Mouse (Mus musculus) megakaryocyte progenitor cell, adult 5-6 weeks (primary cell): ENCODE data around the gene Fam71f2. TPM values are rescaled to one million over a fixed set of nuclear protein-coding genes. Genes with fewer than 3 reads are reported as not detected.

Experiments used
- ATAC-seq: replicated peaks from 2 replicates; pipeline ENCODE4 v1.8.0; 2016; ENCODE audit warnings: mild to moderate bottlenecking, moderate TSS enrichment, inconsistent platforms; ENCODE audit not compliant: poor library complexity
- total RNA-seq, 2 experiments: library from RNA; stranded (forward) in 1 of 2; stranded (reverse) in 1 of 2; fragments of 157-497, 149-512 nt in 1 of 2; fragments of 200-1000 nt in 1 of 2; gene quantifications; 2 replicates each; pipeline versions ENCODE4 v1.2.3 to v1.2.4; 2015 to 2017

Gene Fam71f2
- total RNA-seq (2015) (1.1 TPM in 1 of 2 replicates, not detected in the other), total RNA-seq (2017) (0.68 TPM in 1 of 2 replicates, not detected in the other)

DNA sequence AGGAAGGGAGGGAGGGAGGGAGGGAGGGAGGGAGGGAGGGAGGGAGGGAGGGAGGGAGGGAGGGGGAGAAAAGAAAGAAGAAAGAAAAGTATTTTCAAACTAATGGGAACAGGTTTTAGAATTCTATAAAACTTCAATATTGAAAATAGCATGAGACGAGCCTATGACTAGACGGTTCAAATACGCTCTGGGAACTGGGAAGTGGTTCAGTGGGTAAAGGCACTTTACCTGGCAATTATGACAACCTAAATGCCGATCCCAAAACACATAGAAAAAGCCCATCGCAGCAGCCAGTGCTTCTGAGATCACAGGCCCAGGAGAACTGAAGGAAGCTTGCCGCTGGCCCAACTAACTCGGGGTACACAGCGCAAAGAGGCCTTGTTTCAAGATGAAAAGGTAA lies at the start of gene Fam71f2:
Fam71f2 (plus strand) TSS at position 301 of the 400 bp plus-strand sequence.
- no peak for ATAC-seq

DNA sequence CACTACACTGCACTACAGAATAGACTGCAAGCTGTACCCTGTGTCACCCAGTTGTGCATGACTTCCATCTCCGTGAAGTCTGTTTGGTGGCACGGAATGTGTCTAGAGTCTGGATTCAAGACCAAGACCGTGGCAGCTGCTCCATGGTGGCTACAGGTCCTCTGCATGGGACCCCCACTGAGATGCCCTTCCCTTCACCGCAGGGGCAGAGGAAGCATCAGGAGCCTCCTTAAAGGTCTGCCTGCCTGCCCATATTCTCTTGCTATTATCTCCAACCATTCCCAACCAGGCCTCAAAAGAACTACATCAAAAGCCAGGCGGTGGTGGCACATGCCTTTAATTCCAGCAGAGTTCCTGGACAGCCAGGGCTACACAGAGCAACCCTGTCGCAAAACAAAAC lies 49.0 kb upstream of the Fam71f2 start:
- ATAC-seq = no peak

GRCm38 (mm10) chr6:29231799-29232198 lies 47.6 kb upstream of the Fam71f2 start:
- ATAC-seq = no peak

DNA sequence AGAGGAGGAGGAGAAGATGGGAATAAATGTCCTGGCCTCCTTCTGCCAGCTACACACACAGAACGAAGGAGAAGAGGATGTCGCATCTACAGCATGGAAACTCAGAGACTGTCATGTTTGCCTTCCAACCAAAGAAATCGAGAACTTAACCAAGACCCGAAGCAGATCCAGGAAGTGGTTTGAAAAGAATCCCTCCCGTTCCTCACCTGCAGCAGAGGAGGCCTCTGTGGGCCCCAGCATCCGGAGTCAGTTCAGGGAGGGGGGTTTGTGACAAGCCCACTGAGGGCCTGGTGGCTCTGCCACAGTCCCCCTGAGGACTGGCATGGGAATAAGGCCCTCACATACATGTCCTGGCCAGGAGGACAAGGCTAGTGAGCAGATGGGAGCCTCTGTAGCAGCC lies 47.1 kb upstream of the Fam71f2 start:
- 0 out of 2 replicates have a peak, but pooled peaks have one; percentile 10 for ATAC-seq

DNA sequence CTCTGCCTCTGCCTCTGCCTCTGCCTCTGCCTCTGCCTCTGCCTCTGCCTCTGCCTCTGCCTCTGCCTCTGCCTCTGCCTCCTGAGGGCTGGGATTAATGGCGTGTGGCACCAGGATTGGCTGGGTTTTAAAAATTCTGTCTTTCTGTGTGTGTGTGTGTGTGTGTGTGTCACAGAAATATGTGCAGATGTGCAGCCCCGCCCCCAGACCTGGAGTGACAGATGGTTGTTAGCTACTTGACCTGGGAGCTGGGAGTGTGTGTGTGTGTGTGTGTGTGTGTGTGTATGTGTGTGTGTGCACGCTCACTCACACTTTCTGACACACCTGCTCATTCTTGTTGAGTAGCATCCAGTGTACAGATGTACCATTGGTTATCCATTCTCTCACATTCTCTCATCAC lies 45.7 kb upstream of the Fam71f2 start:
- no peak for ATAC-seq

DNA sequence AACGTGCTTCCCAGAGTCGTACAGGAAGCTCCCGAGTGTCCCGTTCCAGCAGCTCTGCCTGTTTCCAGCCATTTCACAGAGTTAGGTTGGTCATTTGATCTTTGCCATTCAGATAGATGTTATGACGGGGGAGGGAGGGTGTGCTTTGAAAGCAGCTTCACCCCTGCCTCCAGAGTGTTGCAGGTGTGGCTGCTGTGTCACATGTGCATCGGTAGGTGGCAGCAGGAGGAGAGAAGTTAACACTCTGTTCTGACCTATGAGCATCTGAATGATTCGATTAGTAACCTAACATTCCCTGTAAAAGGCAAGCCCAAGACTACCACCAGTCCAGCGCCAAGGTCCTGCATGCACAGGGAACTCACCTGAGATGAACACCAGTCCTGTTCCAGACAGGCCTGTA lies 45.1 kb upstream of the Fam71f2 start:
- peak; percentile 66 for ATAC-seq

- ATAC-seq = peak; percentile 83
Measured at GRCm38 (mm10) chr6:29240806-29241205, 38.6 kb upstream of the Fam71f2 start.

DNA sequence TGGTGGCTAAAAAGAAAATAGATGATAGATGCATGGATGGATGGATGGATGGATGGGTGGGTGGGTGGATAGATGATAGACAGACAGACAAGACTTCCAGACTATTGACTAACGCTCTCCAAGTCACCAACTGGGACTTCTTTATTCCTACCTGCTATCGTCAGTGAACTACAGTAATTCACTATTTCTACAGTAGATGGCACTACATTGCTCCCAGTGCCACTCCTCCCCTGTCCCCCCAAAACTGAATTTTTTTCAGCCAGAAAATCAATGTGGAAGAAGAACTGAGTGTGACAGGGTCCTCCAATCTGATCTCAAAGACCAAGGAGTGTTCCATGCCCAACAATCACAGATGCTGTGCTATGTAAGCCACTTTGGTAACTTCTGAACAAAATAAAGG lies 37.7 kb upstream of the Fam71f2 start:
- peak; percentile 59 for ATAC-seq

DNA sequence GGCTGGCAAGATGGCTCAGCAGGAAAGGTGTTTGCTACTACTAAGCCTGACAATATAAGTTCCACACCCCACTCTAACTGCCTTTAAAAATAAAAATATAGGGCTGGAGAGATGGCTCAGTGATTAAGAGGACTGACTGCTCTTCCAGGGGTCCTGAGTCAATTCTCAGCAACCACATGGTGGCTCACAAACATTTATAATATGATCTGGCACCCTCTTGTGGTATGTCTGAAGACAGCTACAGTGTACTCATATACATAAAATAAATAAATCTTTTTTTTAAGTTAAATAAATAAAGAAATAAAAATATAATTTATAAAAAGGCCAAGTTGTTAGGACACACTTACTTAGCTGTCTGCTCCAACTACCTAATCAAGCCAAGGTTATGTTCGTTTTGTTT lies 37.1 kb upstream of the Fam71f2 start:
- no peak for ATAC-seq

GRCm38 (mm10) chr6:29245272-29246120 lies 33.9 kb upstream of the Fam71f2 start:
- peak; percentile 85 for ATAC-seq

- no peak for ATAC-seq
Measured at GRCm38 (mm10) chr6:29246183-29246582, 33.2 kb upstream of the Fam71f2 start.

GRCm38 (mm10) chr6:29246585-29246984 lies 32.8 kb upstream of the Fam71f2 start:
- ATAC-seq = no peak

DNA sequence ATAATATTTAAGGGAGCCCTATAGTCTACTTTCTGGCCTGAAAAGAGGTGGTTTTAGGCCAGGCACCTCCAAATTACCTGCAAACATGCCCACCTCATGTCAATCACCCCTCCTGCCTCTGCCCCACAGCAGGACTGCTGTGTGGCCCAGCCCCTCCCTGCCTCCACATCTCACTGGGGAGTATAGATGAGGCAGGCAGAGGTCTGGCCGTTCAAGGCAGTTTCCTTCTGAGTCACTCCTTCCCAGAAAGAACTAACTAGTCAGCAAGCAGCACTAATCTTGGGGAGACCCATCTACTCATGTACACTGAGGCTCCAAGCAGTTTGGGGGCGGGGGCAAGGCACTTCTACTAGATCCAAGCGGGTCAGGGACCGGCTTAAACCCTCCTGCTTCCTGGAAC lies 32.3 kb upstream of the Fam71f2 start:
- ATAC-seq = no peak

- ATAC-seq = 0 out of 2 replicates have a peak, but pooled peaks have one; percentile 26
Measured at GRCm38 (mm10) chr6:29259418-29259817, 20.0 kb upstream of the Fam71f2 start.

- no peak for ATAC-seq
Measured at GRCm38 (mm10) chr6:29261831-29262230, 17.6 kb upstream of the Fam71f2 start.

DNA sequence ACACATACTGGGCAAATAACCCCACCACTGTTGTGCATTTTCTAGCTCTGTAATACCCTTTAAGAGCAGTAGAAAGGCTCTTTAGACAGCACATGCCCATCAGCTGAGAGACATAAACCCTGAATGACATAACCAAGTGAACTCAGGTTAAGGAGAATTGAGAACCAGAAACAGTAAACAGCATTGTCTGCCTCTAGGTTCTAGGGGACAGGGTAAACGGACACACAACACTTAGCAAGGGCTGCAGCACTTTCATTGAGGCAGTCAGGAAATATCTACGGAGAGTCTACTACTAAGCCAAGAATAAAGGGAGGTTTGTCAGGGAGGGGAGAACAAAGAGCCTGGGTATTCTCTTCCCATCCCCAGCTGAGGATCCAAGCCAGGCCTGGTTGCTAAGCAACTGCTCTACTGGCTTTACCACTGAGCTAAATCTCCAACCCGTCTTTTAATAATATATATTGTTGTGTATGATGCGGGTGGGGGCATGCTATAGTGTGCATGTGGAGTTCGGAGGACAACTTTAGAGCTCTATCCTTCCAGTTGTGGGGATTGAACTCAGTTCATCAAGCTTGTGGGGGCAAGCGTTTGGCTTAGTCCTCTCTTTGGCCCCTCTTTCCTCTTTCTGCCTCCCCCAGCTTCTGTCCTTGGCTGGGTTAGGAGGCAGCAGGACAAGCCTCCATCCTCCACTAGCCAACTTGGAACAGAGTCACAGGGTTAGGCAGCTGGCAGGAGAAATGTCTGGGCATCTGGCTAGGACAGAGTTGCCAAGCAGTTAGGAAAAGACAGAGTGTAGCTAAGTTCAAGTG lies 15.5 kb upstream of the Fam71f2 start:
- ATAC-seq = no peak

DNA sequence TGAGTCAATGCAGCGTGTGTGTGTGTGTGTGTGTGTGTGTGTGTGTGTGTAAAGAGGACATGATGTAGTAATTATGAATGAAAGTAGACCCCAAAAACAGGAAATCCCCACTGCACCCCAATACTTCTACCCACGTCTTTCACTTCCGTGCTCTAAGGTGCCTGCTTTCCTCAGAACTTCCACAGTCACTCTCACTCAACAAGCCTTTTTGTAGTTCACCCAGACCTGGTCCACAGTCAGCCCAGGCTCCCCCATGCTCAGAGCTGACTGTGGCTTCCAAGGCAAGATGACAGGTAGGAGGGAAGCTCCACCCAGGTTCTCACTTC lies 15.0 kb upstream of the Fam71f2 start:
- ATAC-seq = peak; percentile 26; the same call in 1 of the 2 replicates

DNA sequence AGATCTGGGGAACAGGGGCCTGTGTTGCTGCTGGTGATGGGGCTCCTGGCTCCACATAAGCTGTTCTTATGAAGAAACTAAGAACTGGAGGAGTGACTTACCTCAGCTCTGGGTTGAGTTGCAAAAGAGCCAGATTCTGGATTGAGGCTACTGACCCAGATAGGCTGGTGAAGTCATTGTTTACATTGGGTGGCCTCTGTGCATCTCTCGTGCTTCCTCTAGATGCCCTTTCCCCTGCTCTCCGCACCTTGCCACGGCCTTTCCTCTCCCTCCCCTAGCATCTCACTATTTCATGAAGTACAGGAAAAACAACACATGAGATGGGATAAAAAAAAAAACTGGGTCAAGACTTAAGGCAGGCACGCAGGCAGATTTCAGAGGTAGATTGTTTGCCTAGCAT lies 12.5 kb upstream of the Fam71f2 start:
- no peak for ATAC-seq

DNA sequence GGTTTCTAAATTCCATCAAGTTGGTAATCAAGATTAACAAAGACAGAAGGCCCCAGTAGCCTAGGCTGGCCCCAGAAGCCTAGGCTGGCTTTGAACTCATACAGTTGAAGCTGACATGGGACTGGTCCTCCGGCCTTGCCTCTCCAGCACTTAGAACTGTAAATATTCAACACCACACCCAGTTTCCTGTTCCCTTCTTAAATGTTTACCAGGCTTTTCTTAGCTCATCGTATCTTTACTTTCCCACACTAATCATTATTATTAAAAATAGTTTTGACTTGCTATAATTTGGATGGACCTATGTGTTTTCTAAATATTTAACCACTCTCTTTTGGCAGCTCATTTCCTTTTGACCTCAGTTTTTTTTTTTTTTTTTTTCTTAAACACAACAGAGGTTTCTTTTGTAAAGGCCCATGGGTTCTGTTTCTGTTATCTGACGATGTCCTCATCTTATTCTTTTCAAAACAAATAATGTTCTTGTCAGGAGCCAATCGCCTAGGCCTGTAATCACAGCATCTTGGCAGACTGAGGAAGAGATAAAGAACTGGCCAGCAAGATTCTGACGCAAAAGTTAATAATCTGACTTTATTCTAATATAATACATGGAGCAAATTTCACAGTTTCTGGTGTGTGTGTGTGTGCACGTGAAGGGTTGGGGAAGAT lies 10.3 kb upstream of the Fam71f2 start:
- no peak for ATAC-seq

- ATAC-seq = no peak
Measured at GRCm38 (mm10) chr6:29270961-29271360, 8.4 kb upstream of the Fam71f2 start.

DNA sequence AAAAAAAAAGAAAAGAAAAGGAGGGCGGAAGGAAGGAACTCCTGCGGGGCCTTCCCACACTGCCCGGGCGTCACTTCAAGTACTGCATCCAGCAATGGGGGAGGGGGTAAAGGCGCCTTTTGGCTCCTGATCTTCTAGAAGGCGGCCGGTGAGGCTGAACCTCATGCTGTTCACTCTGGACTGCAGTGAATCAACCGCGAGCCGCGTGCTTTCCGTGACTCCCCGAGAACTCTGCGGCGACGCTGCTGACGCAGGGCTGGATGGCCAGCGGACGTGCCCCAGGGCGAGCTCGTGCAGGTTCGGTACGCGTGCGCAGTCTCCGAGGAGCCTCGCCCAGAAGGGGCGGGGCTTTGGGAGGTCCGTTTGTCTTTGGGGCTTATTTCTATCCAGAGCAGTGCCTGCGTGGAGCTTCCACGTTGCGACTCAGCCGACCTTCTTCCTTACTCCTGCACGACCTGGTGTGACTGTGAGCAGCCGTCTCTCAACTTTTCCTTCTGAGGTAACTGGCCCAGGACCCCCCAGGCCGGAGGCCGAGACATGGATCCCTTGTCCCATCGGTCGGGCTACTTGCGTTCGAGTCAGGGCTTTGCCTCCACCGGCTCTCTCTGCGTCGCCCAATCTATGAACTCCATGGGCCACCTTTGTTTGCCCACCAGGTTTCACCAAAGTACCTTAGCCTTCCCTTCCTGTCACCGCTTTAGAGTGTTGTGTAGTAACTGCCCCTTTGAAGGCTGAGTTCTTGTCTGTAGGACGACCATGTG lies 6.9 kb upstream of the Fam71f2 start, which contains the start of gene Hilpda:
Hilpda (plus strand) TSS at position 177 of the 761 bp plus-strand sequence.
- peak; percentile 97 for ATAC-seq
